Mouse (Mus musculus): ENCODE results near the gene Rcl1. TPM values are rescaled to one million over a fixed set of nuclear protein-coding genes. Genes with fewer than 3 reads are reported as not detected.

Rcl1 gene
- polyA plus RNA-seq, 1 experiment from 2014 or later: 49.5 TPM

GRCm38 (mm10) chr19:29112662-29113061, 11.5 kb downstream of the Rcl1 start:
- no peak for DNase-seq (ENCODE audit: low spot score)

DNA sequence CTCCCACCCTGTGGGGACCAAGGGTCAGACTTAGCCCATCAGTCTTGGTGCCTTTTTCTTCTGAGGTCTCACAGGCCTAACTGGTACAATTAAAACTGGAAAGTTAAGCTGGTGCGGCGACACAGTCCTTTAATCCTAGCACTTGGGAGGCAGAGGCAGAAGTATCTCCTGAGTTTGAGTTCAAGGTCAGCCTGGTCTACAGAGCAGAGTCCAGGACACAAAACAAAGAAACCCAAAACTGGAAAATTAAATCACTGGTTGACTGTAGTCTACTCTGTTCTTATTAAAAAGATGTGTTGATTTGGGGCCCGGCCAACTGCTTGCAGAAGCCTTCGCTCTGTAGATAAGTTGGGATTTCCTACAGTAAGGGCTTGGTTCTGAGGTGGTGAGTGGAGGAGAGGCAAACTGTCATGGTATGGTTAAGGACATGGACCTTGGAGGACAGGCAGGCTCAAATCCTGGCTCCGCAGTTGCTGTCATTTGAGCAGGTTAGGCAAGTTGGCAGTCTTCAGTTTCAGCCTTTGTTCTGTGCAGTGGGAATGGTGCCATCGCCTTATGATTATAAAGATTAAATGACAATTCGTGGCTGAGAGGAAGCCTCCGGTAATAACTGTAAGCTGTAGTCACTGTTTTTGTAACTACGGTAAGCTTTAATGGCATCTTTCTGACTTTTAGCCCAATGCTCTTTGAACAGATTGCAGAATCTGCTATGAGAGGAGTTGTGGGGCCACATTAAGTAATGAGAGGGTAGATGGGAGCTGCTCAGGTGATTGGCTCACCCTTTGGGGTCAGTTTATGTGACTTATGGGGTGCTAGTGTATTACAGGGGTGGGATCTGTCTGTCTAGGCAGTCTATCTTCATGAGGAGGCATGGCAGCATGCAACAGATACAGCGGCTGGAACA, 12.8 kb downstream of the Rcl1 start:
- DNase-seq (ENCODE audit: low spot score): no peak

DNA sequence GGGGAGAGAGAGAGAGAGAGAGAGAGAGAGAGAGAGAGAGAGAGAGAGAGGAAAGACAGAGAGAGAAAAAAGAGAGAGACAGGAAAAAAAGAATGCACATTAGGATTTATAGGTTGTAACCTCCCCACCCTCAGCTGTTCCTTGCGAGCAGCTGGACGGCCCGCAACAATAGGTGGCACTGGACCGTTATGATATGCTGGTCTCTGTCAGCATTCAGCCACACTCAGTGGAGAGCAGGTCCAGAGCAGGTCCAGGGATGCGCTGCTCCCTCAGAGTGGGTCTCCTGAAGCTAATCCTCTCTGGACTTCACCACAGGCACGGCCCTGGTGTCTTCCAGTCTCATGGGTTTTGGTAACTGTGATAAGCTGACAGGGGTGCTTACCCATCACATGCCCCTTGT, 15.6 kb downstream of the Rcl1 start:
- DNase-seq (ENCODE audit: low spot score): no peak

DNA sequence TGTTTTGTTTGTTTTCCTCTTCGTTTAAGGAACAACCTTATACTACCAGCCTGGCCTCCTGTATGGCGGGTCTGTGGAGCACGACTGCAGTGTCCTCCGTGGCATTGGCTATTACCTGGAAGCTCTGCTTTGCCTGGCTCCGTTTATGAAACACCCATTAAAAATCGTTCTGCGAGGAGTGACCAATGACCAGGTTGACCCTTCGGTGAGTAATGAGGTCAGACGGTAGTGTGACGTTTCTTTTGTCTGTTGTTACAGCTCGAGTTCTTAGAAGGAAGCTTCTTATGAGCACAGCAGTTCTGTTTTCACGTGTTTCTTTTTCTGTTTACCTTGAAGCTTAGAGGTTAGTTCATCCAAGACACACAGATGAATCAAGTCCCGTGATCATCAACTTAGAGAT, 17.0 kb downstream of the Rcl1 start:
- no peak for DNase-seq (ENCODE audit: low spot score)

DNA sequence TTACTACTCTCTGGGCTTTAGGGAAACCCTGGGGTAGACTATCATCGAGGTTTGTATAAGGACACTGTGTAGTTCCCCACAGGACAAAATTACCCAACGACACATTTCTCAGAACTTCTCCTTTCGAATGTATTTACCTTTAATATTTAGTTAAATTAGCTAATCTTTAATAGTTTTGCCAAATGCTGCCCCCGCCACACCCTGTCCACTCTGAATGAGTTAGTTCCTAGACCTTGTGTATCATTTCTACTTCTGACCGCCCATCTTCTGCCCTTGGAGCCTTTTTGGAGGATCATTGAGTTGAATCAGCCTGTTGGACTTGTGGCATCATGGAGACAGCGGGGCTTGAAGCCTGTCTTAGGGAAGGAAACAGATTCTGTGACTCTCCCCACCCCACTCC, 19.1 kb downstream of the Rcl1 start:
- DNase-seq (ENCODE audit: low spot score): no peak

- DNase-seq (ENCODE audit: low spot score): no peak
These were observed 20.2 kb downstream of the Rcl1 start for GRCm38 (mm10) chr19:29121394-29121793.

DNA sequence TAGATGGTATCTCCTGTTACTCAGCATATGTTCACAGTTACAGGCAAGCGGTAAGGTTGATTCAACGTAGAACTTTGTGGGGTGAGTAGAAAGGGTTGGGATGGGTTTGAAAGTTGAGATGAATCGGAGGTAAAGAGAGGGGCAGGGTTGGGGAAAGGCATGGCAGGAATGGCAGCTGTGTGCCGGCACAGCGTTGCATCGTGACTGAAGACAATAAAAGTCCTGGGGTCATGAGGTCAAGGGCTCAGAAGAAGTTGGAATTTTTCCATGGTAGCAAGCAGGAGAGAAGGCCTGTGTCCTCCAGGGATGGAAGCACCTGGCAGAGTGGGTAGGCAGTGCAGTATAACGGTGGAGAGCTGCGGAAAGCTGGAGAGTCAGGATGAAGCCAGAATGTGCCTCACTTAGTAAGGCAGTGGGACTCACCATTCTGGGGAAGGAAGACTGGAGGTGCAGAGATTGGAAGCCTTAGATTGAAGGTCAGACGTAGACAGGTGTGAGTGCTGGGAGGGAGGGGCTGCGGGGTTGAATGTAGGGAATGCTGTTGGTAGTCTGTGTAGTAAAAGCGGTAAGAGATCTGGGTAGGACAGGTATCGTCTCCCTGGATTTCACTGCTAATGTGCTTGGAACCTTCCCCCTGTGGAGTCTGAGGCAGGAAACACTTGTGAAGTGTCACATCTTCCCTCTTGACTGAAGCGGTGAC, 23.9 kb downstream of the Rcl1 start:
- no peak for DNase-seq (ENCODE audit: low spot score)

- no peak for DNase-seq (ENCODE audit: low spot score)
These were observed 25.3 kb downstream of the Rcl1 start for GRCm38 (mm10) chr19:29126347-29127015.

GRCm38 (mm10) chr19:29127331-29127730, 26.2 kb downstream of the Rcl1 start:
- no peak for DNase-seq (ENCODE audit: low spot score)

- no peak for DNase-seq (ENCODE audit: low spot score)
These were observed 27.0 kb downstream of the Rcl1 start for GRCm38 (mm10) chr19:29128217-29128616.

DNA sequence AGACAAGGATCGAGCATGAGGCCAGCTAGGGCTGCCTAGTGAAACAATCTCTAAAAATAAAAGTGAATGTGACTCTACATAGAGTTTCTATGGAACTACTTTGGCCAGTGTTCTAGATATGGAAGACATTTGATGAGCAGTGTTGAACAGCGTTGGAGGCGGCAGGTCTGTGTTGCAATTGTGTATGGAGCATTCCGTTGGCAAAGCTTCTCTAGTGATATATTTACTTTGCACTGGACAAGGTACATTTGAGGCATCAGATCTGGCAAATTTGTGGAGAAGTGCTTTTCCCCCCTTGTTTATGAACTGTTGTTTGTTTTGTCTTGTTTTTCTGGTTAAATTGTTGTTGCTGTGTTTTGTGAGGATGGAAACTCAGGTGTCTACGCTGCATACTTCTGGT, 28.4 kb downstream of the Rcl1 start:
- no peak for DNase-seq (ENCODE audit: low spot score)

DNA sequence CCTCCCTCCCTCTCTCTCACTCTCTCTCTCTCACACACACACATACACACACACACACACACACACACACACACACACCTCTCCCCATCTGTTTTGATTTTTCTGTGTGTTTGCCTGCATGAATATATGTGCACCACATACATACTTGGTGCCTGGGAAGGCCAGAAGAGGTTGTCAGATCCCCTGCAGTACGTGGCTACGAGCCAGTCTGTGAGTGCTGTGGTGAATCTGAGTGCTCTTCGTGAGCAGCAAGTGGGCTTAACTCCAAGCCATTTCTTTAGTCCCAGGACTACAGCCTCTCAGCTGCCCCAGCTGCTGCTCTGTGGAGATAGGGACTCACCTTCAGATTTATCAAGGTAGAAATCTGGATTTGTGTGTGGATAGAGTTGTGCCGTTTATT, 30.0 kb downstream of the Rcl1 start:
- no peak for DNase-seq (ENCODE audit: low spot score)

DNA sequence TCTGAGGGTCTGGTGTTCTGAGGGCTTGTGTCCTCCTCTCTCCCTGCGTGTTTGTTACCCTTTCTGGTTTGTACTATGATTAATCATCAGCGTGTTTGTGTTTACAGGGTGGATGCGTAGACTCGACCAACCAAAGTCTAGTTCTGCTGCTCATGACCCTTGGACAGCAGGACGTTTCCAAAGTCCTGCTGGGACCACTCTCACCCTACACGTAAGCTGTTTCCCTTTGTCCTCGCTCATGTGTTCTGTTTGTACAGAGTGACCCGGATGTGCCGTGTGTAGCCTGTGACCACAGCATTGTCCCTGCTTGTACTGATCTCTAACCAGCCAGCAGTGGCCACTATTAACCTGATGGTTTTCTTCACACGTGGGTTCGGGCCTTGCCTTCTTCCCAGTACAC, 33.1 kb downstream of the Rcl1 start:
- DNase-seq (ENCODE audit: low spot score): no peak

GRCm38 (mm10) chr19:29135172-29135736, 34.1 kb downstream of the Rcl1 start:
- DNase-seq (ENCODE audit: low spot score): no peak

DNA sequence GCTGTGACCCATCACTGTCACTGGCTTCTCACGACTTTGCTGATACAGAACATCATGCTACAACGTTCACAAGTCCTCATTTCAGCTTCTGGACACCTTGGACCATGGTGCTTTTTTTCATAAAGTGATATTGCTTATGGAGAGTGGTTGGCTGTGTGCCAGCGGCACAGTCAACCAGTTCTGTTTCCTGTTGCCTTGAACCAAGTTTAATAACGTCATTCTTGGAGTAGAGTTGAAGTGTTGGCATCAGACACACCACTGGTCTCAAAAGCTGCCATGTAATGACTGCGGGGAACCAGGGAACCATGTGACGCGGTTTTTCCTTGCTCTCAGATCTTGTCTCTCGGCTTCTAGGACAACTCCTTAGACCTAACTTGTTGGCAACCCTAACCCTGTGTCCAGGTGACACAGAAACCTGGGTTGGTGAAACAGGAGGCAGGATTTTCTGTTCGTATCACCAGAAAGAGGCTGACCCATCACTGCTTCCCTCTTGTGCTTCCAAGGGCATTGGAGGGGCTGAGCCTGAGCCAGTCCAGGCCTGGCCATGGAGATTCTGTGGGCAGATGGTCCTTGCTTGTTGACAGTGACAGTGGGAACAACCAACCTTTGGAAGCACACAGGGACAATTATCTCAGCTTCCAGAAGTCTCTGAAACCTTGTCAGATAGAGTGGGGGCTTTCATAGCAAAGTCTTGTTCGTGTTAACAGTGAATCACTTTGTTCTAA, 37.5 kb downstream of the Rcl1 start:
- DNase-seq (ENCODE audit: low spot score): no peak

GRCm38 (mm10) chr19:29139699-29140456, 38.7 kb downstream of the Rcl1 start:
- no peak for DNase-seq (ENCODE audit: low spot score)

- no peak for DNase-seq (ENCODE audit: low spot score)
These were observed 39.8 kb downstream of the Rcl1 start for GRCm38 (mm10) chr19:29140933-29141332.

- peak; percentile 58 for DNase-seq (ENCODE audit: low spot score)
These were observed 41.1 kb downstream of the Rcl1 start for GRCm38 (mm10) chr19:29142307-29142706.

DNA sequence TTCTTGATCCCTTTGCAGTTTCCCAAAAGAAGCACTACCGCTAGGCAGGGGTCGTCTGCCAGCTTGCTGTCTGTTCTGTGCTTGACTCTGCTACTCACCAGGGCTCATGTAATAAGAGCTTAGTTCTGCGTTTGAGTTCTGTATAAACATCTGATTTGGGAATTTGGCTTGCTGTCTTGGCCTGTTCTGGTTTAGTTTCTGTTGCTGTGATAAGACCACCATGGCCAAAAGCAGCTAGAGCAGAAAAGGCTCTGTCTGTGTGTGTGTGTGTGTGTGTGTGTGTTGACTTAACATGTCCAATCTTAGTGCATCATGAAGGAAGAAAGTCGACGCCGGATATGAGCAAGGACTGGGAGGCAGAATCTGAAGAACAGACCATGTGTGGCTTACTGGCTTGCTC, 44.2 kb downstream of the Rcl1 start:
- DNase-seq (ENCODE audit: low spot score): no peak

GRCm38 (mm10) chr19:29146820-29147219, 45.6 kb downstream of the Rcl1 start:
- DNase-seq (ENCODE audit: low spot score): no peak

All from thymus, postnatal 0 days (tissue).